Mouse (Mus musculus) adrenal gland, adult 2 months (tissue): ENCODE results near the gene Cap2. TPM values are rescaled to one million over a fixed set of nuclear protein-coding genes. Genes with fewer than 3 reads are reported as not detected.

Experiments
- DNase-seq: peaks from one replicate; pipeline ENCODE4 v3.0.0; 2021
- polyA plus RNA-seq: library from polyadenylated mRNA; depleted of rRNA; stranded (reverse); fragments of >200 nt; gene quantifications from 2 replicates; pipeline ENCODE4 v1.2.3, GENCODE M21; 2012
- total RNA-seq, 2 experiments: library from RNA; stranded (reverse); gene quantifications; 2 replicates each; pipeline ENCODE4 v1.2.3; 2021

The Cap2 gene
- total and polyA plus RNA-seq, 3 experiments: 2.4 to 4.7 (median 4.3) TPM

DNA sequence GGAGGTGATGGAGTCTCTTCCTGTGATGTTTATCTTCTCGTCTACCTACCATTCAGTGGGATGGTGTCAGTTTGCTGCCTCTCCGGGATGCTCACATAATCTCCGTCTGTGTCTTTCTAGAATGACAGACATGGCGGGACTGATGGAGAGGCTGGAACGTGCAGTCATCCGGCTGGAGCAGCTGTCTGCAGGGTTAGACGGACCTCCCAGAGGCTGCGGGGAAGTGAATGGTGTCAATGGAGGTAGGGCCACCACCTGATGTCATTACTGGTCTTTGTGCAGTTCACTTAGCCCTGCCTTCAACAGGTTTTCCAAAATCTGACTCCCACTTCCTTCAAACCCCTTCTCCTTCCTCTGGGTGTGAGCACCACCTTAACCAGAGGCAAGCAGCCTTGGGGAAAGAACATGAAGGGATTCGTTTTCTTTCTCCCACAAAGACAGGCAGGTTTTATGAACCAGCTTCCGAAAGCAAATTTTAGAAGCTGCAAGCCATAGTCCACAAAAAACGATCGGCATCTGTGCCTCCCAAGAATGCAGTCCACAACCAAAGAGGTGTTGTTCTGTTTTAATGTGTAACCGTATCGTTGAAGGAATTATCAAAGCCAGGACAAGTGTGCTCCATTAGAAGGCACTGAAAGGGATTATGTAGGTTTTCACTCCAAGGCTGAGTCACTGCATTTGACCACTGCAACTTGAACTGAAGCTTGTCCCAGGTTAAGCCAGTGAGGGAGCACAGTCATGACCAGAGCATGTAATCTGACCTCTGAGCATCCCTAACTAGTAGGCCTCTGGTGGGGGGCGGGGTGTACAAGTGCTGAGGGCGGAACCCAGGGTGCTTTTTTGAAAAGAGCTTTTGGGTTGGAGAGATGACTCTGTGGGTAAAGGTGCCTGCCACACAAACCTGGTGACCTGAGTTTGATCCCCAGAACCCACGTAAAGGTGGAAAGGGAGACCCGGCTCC, 23.9 kb downstream of the Cap2 start:
- DNase-seq: no peak

DNA sequence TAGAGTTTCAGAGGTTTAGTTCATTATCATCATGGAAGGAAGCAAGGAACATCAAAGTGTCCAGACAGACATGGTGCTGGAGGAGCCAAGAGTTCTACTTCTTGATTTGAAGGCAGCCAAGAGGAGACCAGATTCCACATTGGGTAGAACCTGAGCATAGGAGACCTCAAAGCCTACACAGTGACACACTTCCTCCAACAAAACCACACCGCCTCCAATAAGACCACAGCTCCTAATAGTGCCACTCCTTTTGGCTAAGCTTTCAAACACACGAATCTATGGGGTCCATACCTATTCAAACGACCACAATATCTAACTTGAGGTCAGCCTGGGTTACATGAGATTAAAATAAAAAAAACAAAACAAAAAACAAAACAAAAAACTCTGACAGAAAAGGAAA, 25.0 kb downstream of the Cap2 start:
- no peak for DNase-seq

DNA sequence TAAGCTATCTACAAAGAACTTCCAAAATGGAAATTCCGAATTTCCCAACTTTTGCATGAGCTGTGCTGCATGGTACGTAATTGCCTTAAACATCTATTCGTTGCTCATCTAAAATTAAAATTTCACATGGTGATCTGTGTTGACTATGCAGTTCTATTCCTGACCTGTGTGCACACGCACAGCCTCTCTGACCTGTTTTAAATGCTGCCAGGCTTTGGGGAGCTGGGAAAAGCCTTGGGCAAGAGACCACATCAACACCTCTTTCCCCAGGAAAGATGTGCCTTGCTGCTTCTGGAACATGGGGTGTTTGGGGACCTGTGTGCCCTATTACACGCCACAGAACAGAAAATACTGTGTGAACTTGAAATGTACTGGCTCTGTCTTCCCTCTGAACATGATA, 25.7 kb downstream of the Cap2 start:
- no peak for DNase-seq

DNA sequence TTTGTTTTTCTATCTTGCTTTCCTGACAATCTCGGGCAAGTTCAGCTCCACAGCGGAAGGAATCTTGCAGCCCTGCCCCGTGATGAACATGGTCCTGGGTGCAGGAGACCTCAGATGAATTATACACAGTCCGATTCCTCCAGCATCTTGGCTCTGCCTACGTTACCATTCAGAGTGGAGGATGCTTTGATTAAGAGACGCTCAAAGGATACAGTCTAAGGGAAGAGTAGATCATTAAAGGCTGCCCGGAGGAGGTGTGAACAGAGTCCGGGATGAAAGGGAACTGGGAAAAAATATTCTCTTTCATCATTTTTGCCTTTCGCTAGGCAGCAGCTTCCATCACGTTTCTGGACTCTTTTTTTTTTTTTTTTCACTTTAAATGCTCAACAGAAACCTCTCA, 27.4 kb downstream of the Cap2 start:
- DNase-seq: no peak

DNA sequence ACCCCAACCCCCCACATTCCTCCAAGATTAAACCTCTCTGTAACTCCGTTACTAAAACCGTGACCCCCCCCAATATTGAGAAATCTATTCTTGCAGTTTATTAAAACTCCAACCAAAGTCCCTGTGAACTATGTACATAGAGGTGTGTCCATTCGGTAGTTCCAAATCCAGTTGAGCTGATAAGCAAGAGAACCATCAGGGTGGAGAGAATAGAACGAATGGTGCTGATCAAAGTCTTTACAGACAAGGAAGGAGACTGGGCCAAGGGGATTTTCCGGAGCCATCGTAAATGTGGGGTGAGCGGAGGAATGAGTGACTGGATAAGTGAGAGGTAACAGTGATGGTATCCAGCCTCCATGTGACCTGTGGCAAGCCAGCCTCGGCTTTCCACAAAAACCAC, 28.9 kb downstream of the Cap2 start:
- no peak for DNase-seq

DNA sequence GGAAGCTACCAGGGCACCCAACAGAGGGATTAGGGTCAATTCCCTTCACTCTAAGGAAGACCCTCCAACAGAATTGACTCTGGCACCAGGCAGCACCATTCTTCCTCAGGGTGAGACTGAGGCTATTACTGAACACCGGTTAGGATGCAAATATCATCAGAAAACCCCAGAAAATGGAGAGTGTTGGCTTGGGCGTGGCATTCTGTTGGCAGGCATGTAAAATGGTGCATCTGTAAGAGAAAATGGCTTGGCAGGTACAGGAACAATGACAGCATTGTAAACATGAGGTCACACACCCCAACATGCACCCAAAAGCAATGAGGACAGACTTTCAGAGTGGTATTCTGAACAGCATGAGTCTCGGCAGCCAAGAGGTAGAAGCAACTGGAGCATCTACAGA, 30.0 kb downstream of the Cap2 start:
- DNase-seq: no peak

DNA sequence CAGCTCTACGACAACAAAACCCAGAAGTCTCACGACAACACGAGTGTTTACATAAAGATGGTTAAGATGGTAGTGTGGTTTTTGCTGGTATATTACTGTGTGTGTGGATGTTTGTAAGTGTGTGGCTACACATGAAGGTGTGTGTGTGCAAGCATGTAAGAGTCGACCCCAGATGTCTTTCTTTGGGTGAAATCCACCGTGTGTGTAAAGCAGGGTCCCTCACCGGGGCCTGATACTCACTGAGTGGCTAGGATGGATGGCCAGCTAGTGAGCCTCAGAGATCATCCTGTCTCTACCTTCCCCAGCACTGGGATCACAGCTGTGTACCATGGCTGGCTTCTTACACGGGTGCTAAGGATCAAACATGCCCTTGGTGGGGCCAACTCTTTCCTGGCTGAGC, 30.6 kb downstream of the Cap2 start:
- no peak for DNase-seq

DNA sequence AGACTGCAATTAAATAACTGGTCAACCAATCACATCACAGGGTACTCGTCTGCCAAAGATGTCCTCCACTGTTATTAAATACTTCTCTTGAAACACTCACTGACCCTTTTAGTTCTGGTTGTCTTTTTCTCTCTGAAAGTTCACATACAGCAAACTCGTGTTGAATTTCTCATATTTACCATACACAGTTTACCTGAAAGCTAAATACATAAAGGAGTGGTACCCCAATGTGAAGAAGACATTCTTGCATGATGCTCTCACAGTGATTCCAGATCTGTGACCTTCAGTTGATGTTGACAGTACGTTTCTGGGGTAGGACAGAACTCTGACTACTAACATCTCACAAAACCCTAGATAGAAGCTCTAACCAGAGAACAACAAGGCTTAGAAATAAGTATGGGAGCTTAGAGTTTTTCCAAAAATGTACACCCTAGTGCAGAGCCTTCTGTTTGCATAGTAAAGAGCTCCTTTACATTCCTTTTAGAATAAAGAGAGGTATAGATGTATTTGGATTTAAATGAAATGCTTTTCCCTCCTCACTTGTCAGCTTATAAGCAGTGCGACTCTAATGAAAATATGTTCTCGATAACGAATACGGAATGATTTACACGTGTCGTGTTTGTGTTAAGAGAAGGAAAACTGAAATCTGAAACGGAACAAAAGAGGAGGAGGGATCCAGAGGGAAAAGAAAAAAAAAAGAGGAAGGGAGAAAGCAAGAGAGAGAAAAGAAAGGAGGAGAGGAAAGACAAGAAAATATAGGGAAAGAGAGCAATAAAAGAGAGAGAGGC, 31.9 kb downstream of the Cap2 start:
- DNase-seq: no peak

DNA sequence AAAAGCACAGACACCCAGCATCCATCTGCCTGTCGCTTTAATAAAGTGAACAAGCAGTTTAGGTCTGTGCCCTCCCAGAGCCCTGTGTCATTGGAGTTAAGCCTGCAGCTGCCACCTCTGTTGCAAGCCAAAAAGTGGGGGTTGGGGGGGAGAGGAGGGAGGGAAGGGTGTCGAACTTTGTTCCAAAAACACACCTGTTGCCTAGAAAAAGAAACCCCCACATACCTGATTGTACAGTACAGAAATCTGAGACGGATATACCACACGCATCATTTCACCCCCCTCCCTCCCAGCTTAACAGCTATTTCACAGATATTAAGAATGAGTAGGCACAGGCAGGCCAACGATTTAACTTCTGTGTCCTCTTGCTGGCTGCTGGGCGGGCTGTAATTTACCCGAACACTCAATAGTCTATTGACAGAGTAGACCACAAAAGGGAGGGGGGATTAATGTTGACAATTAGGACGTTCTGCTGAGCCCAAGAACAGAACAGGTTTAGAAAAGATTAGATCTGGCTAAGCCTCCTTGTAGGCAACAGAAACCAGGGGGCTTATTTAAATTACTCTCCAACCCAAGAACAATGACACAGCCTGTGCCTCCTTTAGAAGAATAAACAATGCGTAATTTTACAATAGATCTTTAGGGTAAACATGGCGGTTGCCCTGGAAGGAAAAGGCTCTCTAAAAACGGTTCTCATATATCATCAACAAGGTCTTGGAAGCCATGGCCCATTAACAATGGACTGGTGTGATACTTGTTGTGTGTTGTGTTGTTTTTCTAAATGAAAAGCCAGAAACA, 32.7 kb downstream of the Cap2 start:
- DNase-seq: no peak

DNA sequence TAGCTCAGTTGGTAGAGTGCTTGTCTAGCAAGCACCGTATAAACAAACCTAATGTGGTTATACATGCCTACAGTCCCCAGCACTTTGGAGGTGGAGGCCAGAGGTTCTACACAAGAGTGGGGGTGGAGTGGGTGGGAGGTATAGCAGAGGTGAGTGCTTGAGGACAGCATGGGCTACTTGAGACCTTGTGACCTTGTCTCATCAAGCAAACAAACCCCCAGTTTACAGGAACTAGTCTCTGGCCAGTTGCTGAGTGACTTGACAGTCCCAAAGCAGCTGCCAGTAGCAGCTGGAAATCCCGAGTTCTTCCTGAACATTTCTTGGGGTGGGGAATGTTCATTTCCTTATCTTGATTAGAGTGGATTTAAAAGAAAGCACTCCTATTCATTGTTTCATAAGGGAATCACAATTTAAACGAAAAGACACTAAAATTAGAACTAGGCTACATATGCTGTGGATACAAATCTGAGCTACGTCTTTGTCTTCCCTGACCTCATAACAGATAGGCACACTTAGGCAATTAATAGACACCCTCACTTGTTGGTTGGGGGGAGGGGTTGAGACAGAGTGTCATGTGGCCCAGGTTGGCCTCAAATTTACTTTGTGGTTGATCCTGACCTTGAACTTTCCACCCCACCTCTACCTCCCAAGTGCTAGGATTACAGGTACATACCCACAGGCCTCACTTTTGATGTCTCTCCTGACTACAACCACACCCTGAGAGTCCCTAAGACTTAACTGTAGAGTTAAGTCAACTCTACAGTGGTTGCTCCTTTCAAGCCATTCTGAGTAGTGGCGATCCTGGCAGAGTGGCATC, 33.5 kb downstream of the Cap2 start:
- DNase-seq: no peak

DNA sequence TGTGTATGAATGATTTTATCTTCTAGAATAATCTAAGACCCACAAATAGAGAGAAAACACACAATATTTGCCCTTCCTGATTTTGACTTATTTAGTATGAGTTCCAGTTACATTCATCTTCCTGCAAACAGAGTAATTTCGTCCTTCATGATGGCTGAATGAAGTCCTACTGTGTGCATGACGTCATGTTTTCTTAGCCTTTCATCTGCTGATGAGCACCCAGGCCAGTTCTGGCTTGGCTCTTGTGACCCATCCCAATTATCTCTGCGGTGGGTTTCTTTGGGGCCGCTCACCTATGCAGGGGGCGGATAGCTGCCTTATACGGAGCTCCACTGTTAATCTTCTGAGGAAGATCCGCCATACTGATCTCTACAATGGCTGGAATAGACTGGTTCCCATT, 37.6 kb downstream of the Cap2 start:
- no peak for DNase-seq

DNA sequence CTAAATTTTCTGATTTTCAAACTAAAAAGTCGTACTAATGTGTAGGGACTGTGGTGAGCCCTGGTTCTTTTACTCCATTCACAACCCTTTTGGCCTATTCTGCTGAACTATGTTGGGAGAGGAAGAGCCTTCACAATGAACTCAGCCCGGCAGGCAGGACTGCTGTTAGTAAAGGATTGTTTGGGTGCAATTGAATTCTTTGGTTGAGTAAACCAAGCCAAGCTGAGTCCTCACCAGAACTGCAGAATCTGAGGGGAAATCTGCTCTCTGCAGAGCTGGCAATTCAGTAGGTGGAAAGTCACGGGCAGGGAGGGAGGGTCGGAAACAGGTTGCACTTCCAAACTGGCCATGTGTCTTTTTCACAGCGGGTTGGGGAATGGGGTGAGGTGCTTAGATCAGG, 39.3 kb downstream of the Cap2 start:
- DNase-seq: no peak

DNA sequence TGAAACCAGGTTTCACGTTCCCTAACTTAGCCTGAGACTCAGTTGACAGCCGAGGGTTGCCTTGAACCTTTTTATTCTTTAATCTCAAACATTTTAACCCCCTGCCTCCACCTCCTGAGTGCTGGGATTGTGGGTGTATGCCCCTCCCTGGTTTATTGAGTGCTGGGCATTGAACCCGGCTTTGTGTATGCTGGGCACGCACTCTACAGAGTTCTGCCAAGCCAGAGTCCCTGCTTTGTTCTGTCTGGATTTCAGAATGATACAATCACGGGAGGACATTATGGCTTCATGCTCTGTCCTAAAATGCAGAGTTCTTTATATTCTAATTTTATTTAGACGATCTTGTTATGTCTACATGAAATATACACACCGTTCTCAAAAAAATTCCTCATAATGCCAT, 41.1 kb downstream of the Cap2 start:
- DNase-seq: no peak

DNA sequence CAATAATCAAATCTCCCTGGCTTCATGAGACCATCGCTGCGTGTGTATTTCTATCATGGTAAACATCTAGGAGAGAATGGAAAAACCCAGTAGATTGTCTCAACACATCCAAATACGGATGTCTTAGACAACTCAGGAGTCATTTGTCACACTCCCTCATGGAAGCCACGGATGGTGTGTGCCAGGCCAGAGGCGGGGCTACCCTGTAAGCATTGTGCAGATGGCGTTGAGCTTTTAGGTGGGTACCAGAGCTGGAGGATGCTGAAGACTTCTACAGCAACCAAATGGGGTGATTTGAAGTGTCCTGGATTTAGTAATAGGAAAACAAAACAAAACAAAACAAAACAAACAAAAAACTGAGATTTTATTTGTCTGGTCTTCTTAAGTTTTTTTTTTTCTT, 43.0 kb downstream of the Cap2 start:
- DNase-seq: no peak

DNA sequence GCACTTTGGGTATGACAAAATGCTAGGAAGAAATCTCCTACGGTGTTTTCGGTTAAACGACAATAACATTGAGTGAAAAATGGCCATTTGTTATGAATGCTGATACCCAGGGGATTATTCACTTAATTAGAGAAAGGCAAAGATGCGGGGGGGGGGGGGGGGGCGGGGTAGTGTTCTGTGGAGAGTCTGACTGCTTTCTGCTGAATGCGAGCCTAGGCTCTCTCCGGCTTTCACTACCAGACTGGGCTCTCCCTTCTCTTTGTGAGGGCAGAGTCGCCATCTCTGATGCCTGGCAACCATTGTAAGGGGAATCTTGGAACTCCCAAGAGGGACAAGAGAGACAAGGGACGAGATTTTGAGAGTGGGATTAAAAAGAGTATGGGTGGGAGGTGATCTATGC, 43.4 kb downstream of the Cap2 start:
- DNase-seq: no peak

DNA sequence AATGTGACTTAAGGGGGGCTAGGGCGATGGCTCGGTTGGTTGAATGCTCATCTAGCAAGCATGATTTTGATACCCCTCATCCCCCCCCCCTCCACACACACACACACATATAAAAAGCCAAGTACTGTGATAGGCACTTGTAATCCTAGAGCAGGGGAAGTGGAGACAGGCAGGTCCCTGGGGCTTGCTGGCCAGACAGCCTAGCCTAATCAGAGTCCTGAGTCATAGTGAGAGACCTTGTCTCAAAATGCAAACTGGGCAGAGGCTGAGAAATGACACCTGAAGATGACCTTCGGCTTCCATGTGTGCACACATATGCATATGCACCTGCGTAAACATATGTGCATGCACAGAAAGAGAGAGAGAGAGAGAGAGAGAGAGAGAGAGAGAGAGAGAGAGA, 45.2 kb downstream of the Cap2 start:
- DNase-seq: no peak

DNA sequence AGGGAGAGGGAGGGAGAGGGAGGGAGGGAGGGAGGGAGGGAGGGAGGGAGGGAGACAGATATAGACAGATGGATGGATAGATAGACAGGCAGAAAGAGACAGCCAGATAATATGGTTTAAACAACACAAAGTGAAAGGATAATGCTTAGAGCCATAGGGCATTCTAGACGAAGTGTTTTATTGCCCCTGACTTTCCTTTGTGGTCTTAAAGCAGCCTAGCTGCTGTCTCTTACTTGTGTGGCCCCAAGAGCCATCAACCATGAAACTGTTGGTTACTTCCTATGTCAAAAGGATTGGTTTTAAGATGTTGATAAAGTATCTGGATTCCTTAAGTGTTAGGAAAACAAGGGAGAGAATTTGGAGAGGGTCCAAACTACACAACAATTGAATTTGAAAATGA, 45.6 kb downstream of the Cap2 start:
- DNase-seq: no peak

DNA sequence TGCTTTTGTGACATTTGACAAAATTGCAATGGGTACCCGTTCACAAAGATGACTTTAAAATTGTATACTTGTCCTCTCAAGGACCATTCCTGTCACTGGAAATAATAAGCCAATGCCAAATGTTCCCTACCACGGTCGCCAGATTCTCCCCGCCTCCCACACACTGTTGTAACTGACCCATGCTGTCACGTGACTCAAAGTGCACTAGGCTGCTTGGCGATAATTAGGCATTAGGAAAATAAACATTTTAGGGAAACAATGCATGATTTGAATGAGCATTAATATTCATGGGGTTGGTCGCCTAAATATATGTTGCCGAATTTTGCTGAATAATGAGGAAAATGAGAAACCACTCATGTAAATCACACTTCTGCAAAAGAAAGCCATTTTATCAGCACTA, 46.5 kb downstream of the Cap2 start:
- DNase-seq: no peak

DNA sequence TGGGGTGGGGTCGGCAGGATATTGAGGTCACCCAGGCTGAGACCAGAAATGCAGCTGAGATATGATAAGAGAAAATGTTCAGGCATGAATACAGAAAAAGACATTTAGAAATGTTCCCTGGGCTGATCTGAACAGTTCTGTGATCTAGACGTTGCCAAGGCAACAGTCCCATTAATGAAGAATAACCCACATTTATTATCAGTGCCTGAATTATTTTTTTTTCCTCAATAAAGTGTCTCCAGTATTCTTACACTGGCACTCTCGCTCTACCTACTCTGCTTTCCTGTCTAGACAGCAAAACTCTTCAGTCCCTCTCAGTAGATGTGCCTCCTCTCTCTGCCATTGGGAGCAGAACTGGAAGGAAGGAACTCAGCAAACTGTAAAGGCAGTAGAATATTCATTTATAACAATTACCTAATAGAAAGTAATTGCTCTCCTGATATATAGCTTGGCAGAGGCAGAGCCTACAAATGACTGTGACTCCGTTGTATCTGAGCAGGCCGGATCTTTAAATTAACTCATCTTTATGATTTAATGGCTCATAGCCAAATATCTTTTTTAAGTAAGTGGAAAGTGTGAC, 47.0 kb downstream of the Cap2 start:
- DNase-seq: no peak

DNA sequence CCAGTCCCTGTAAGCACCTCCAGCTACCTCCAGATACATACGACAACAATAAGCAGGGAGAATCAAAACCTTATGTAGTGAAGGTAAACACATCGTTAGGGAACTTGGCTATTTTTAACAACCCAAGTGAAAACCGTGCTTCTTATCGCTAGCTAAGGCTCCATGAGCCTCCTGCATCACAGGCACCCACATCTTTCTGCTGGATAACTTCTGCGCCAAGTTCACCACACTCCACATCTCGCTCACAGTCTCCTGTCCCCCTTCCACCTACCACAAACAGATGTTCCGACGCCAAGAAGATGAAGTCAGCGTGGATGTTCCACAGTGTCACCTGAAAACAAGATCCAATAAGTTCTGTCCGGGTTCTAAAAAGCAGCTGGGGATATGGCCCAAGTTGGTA, 49.0 kb downstream of the Cap2 start:
- DNase-seq: no peak

DNA sequence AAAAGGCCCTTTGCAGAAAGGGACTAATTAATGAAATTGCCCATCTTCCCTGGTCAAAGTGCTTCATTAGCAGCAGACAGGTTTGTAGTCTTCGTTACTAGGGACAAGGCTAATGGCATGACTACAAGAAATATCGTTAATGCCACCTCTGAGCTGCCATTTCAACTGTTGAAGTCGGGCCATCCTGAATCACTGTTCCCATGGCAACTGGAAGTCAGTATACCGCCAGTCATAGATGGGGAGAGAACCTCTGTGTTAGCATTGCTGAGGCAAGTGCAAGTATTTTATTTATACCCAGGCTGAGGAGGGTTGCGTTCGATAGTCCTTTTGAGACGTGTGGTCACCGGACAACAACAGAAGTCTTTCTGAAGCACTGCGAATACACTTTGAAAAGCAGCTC, 53.1 kb downstream of the Cap2 start:
- DNase-seq: no peak
